Mouse (Mus musculus): ENCODE results near the gene Nfkb2.
A peak's percentile ranks its signal among the peaks of the same experiment; 100 is the strongest.

Nfkb2 gene

DNA sequence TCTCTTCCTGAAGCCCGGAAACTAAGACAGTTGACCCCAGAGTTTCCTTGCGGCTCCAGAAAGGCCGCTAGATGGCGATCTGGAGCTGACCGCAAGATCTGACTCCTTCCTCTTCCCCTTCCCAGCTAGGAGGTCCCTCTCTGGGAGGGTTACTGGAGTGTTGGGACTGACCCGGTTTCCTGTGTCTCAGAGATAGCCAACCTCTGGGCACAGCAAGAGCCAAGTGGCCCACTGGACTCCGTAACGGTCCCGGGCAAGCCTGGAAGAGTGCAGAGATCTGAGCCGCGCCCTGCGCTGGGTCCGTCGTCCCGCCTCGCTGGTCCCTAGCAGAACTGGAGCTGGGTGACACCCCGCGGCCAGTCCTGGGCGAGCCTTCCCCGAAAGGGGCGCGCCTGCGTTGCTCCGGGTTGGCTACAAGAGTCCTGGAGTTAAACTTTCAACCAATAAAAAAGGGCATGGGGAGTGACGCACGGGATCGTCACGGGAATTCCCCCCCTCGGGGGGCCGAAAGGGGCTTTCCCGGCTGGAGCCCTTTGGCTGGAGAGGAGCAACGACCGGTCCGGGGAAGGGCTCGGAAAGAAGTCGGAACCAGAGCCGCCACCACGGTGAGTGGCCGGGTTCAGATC, at the start of gene Nfkb2:
TSS of gene Nfkb2 (plus strand) at position 105 of the 626 bp plus-strand sequence.
- peak; percentile 92 for DNase-seq (ENCODE audit: low read depth)

DNA sequence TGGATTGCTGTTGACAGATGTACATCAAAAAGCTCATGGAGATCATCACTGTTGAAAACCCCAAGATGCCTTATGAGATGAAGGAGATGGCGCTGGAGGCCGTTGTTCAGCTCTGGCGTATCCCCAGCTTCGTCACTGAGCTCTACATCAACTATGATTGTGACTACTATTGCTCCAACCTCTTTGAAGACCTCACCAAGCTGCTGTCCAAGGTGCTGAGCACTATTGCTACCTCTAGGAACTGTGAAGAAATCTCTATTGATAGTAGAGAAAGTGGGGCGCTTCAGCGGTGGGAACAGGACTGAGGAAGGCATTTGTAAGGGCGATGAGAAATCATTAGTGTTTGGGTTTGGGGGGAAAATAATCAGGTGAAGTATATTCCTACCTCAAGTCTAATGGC, 39.4 kb upstream of the Nfkb2 start:
- peak; percentile 37 for DNase-seq (ENCODE audit: low read depth)

DNA sequence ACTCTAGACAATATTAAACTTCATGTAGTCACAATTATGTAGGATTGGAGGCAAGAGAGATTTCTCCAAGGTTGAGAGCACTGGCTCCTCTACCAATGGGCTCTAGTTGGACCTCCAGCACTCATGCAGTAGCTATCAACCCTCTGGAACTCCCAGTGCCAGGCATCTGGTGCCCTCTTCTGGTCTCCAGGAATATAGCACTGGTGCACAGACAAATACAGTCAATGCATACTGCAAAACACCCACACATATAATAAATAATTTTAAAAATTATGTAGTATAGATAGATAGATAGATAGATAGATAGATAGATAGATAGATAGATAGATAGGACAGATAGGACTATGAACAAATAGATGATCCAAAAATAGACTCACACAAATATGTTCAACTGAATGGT, 28.8 kb upstream of the Nfkb2 start:
- DNase-seq (ENCODE audit: low read depth) = peak; percentile 20

DNA sequence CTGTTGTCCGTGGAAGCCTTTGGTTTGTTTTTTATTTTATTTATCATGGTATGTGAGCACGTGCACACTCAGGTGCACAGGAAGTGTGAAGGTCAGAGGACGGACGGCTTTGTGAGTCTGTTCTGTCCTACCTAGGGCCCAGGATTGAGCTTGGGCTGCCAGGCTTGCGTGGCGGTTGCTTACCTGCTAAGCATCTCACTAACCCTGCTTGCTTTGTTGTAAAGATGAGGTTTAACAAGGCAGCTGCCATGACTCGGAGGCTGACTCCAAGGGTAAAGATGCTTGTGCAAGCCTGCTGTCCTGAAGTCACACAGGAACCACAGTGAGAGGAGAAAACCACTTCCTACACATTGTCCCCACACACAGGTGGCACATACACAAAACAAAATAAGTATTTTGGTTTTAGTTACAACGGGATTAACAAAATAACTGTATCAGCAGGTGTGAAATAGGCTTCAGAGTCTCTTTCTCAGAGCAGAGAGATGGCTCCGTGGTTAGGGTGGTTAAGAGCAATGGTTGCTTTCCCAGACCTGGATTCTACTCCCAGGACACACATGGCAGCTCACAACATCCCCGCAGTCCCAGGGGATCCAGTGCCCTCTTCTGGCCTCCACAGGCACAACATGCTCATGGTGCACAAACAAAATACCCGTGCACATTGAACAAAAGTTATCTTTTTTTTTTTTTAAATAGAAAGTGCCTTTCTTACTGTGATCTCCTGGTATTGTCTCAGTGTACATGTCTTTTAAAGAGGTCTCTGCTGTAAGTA, 21.9 kb upstream of the Nfkb2 start:
- no peak for DNase-seq (ENCODE audit: low read depth)

DNA sequence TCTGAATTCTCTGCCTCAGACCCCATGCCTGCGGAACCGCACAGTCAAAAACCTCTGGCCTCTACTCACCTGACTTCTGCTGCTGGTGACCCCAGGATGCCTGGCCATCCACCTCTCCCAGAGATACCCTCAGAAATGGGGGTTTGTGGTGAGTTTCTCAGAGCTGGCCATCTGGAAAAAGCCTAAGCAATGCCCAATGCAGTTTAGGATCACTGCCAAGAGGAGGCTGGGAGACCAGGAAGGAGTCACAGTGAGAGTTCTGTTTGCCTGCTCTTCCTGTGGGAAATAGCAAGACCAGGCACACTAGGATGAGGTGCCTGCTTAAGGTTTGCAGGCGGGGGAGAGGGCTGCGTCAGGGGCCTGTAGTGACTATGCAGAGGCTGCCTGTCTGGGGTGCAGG, 19.4 kb upstream of the Nfkb2 start:
- DNase-seq (ENCODE audit: low read depth) = no peak

DNA sequence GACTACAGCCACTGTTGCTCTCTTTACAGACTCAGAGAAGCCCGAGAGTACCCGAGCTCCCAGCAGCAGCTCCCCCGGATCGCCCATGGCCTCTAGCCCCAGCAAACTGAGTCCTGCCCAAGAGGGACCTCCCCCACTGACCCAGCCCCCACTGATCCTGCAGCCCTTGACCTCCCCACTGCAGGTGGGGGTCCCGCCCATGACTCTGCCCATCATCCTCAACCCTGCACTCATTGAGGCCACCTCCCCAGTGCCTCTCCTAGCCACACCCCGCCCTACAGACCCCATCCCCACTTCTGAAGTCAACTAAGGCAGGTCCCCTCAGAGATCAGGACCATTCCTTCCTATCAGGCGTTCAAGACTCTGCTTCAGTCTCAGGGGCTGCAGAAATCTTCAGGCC, 18.5 kb upstream of the Nfkb2 start:
- no peak for DNase-seq (ENCODE audit: low read depth)

DNA sequence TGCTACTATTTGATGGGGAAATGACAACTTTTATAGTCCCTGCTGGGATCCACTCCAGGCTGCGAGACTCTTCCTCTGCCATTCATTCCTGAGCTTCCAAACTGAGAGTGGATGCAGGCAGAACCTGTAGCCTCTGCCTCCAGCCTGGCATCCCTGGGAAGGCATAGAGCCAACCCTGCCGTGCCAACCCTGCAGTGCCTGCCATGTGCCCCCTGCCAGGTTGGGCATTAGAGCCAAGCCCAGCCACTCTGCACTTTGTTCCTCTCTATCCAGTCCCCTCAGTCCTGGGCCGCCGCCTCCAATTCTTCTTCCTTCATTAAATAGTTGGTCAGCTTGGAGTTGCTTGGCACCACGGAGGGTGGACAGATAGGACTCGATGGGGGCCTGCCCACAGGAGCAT, 18.1 kb upstream of the Nfkb2 start:
- DNase-seq (ENCODE audit: low read depth) = no peak

DNA sequence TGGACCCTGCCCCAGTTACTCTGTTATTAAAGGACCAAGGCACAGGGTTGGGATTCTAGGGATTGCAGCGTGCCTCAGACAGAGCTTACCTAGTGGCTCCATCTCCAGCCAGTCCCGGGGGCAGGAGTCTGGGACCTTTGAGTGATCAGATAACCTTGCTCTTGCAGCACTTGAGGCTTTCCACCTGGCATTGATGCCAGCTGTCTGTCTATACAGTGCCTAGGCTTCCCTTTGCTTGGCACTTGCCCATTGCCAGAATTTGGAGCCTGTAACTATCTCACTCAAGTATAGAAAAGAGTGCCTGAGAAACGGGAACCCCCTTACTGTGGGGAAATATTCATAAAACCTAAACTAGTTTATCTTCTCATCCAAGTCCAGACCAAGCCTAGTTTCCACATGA, 17.2 kb upstream of the Nfkb2 start:
- DNase-seq (ENCODE audit: low read depth) = no peak

DNA sequence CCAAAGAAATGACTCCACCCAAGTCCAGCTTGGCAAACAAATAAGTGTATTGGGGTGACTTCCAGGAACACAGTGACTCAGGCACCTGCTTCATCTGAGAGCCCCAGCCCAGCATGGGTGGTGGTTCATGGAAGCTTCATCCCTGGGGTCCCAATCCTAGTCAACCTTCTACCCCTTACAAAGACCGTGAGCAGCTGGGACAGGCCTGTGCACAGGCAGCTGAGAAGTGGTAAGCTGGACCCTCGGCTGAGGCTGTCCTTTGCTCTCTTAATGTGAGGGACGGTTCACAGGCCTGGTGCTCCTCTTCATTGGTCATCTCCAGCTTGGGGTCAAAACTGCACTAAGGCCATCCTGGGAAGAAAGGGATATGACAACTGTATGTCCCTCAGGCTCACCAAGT, 16.6 kb upstream of the Nfkb2 start:
- no peak for DNase-seq (ENCODE audit: low read depth)

DNA sequence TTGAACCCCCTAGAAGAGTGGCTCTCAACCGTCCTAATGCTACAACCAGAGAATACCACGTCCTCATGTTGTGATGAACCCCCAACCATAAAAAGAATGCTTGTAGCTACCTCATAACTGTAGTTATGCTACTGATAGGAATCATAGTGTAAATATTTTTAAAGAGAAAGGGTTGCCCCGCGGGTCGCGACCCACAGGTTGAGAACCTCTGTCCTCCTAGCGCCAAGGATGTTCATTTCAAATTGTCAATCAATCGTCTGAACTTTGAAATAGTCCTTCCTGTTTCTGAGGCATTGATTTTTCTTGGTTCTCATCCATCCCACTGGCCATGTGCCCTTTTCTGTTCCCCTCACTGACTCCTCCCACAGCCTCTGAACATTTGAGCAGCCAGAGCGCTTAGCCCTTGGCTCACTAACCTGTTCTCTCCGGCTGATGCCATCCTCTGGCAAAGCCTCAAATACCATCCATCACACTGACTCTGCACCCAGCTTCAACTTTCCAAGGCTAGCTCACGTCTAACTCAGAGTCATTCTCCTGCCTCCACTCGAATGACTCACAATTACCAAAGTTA, 13.5 kb upstream of the Nfkb2 start:
- no peak for DNase-seq (ENCODE audit: low read depth)

DNA sequence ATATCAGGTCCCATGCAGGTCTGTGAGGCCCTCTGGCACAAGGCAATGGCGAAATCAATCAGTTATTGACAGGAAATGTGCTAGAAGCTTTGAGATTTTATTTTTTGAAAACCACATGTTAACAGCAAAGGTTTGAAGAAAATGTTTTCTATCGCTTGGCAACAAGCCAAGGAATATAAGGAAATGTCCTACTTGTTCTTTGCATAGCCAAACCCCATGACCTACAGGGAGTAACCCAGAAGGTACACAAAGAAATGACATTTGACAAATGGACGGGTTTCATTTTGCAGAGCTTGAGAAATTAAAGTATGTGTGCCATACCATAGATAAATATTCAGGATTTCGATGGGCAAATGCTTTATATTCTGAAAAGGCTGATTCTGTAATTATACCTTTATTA, 7.2 kb upstream of the Nfkb2 start:
- no peak for DNase-seq (ENCODE audit: low read depth)

DNA sequence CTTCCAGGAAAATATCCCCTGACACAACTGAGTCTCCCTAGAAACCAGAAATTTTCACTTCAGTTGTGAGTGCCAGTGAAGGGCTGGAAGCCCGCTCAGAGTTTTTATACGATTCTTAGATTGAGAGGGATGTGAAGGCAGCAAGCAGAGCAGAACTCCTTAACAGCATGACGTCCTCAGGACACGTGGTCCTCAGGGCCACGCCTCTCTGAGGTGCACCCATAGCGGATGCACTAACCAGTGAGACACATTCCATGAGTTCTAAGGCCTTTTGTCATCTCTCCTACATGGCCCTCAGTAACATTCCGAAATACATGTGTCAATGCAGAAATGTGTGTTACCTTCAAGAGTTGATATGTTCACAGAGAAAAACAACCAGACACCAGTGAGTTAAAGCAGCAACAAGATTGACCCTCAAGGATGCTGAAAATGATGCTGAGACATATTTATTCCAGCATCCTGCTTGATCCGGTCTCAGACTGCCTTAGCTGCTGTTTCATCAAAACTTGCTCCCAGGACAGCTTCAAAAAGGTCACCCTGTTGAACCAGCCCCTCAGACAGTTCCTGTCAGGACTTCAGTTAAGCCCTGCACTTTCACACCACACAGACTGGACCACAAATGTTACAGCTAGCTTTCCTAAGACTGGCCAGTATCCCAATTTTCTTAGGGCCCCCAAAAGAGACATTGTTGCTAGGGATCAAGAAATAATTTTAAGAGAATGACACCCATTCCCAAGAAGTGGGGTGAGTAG, 3.6 kb upstream of the Nfkb2 start:
- DNase-seq (ENCODE audit: low read depth) = no peak

DNA sequence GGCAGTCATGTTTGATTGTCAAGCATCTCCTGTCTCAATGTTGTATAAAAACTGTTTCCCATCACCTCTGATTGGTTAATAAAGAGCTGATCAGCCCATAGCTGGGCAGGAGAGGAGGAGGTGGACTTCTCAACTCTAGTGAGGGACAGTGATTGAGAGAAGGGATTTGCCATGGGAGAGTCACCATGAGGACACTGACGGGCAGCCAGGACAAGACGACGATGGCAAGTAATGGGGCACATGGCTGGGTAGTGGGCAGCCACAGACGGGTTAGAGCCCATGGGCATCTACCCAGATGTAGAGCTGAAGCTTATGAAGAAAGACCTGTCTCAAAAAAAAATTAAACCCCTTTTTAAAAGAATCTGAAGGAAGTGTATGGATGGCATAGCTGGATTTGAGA, 1.6 kb upstream of the Nfkb2 start:
- DNase-seq (ENCODE audit: low read depth) = no peak

DNA sequence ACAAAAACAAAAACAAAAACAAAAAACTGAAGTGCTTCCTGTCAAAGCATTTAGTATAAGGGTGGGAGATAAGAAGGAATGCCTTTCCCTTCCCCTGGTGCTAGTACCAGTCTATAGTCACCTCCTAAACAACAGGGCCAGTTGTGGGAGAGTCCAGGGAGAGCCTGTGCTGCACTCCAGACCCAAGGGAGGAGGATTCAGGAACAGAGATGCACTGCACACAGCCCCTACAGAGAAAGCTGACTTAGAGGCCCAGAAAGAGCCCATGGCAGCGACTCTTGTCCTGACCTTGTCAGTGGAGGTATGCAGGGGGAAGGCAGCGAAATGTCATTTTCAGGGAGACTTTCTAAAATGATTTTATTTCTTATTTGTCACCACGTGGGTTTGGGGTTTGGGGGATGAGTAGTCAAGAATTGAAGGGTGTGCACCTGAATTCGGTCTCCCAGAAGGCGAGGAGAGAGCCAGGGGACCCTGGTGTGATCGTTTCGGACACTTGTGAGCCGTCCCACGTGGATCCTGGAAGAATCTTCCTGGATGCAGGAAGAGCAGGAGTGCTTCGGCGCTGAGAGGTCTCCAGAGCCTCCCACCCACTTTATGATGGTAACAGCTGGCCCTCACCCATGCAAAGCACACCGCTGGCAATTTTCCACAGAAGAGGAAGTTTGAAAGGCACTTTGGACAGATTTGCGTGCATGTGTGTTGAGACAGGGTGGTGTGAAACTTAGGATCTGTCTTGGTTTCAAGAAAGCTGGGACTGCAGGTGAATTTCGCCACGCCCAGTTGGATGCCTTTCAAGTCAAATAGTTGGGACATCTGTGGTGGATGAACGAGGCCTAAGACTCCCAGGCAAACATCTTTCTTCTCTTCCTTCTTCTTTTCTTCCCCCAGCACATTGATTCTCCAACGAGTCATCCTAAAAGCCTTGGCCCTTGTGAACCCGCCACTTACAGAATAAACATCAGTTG, 587 bp upstream of the Nfkb2 start:
- no peak for DNase-seq (ENCODE audit: low read depth)

DNA sequence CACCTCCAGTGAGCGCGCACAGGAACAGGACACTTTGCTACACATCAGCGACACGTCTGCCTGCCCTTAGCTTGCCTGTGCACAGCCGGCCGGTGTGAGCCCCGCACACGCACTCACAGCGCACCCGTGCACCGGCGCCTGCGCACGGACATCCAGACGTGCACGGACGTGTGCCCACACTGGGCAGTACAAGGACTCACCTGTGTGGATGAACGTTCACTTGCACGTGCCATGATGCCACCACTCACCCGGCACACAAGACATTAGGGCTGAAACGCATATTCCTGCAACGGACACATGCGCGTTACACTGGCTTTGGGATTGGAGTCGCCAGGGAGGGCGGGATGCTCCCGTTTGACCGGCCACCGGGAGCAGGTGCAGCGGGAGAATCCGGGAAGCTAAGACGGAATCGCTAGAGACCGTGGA, 801 bp downstream of the Nfkb2 start:
- no peak for DNase-seq (ENCODE audit: low read depth)

DNA sequence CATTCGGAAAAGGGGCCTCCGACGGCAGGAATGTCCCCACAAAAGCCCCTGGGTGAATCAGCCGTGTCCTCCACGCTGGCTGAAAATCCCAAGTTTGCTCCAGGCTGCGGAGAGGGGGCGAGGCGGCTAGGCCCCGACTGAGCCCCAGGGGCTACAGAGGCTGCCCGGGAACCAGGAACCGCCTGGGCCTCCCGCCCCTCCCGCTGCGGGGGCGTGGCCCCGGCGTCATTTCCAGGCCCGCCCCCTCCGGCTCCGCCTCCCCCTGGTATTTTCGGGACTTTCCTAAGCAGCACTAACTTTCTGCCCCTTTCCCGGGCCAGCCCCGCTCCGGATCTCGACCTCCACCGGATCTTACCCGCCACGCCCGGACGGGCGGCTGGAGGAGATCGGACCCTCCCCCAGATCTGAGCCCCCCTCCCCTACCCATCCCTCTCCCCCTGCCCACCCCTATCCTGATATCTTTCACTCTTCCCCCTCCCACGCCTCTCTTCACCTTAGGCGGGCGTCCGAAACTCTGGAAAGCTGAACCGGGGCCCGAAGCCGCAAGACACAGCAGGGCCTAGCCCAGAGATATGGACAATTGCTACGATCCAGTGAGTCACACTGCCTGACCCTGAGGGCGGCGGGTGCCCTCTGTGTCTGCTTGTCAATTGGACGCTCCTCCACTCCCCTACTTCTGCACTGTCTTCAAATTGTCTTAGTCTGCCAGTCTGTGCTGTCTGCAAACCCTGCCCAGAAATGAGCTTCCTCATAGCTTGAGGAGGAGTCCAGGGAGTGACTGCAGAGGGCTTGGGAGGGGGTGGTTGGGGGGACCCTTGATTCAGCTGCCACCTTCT, 1.5 kb downstream of the Nfkb2 start:
- DNase-seq (ENCODE audit: low read depth) = peak; percentile 89

DNA sequence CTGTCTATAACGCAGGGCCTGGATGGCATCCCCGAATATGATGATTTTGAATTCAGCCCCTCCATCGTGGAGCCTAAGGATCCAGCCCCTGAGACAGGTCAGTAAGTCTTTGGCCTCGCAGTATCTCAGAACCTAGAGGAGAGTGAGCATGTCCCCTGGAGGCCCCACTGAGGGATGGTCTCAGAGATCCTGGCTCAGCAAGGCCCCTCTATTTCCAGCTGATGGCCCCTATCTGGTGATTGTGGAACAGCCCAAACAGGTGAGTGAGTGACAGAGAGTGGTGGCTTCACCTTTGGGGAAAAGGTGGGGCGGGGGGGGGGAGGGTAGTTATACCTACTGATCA, 2.1 kb downstream of the Nfkb2 start:
- no peak for DNase-seq (ENCODE audit: low read depth)

DNA sequence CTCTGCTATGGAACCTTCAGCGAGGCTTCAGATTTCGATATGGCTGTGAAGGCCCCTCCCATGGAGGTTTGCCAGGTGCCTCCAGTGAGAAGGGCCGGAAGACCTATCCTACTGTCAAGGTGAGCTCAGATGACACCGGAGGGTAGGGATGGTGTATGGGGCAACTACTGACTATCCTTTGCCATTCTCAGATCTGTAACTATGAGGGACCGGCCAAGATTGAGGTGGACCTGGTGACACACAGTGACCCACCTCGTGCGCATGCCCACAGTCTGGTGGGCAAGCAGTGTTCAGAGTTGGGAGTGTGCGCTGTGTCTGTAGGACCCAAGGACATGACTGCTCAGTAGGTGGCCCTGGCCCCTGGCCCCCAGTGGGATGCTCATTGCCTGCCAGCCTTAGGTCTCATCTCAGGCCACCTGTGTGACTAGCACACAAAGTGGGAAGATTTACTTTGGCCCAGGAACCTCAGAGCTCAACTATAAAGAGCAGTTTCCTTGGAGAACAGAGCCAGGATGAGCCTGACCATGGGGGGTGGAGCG, 2.7 kb downstream of the Nfkb2 start:
- DNase-seq (ENCODE audit: low read depth) = no peak

DNA sequence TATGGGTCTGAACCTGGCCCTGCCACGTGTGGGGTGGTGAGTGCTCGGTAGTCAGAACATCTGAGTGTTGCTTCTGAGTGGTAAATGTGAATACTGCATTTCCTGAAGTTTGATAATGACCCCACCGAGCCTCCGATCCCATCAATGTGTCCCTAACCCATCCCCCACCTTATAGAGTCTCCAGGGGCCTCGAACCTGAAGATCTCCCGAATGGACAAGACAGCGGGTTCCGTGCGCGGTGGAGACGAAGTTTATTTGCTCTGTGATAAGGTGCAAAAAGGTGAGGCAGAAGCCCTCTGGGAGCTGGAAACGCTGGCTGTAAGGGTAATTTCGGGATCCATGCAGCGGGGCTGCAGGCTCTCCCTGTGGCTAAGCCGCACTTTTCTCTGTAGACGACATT, 3.7 kb downstream of the Nfkb2 start:
- no peak for DNase-seq (ENCODE audit: low read depth)

DNA sequence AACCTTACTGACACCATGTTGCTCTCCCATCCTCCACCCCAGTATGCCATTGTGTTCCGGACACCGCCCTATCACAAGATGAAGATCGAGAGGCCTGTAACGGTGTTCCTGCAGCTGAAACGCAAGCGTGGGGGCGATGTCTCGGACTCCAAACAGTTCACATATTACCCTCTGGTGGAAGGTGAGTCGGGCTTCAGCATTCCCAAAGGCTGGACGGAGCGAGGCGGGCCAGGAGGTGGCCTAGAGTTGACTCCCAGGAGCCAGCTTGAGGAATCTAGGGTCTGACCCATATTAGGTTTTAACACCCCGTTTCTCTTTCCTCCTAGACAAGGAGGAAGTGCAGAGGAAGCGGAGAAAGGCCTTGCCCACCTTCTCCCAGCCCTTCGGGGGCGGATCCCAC, 4.2 kb downstream of the Nfkb2 start:
- DNase-seq (ENCODE audit: low read depth) = no peak

All from c-Kit-positive CD71-positive TER-119-negative erythroid progenitor cells, embryonic 14.5 days (primary cell).